Mouse (Mus musculus) liver, embryonic 11.5 days (tissue): ENCODE data around the gene Fat2. TPM values are rescaled to one million over a fixed set of nuclear protein-coding genes. Genes with fewer than 3 reads are reported as not detected.

Source experiments
- ATAC-seq: fragments of 200-750 bp; cut with Nextera tagmentation; replicated peaks from 2 replicates; pipeline ENCODE4 v1.8.0; 2017; ENCODE audit warnings: moderate number of reproducible peaks, mild to moderate bottlenecking, moderate TSS enrichment, moderate library complexity; ENCODE audit not compliant: low FRiP score
- DNase-seq: peaks from one replicate; pipeline ENCODE4 v3.0.0-alpha.2; 2017; ENCODE audit warnings: low spot score
- H3K27ac ChIP-seq: fragments of 300-500 bp; sonication (generic); 2 replicates; pipeline ENCODE4 v1.5.1; 2014; ENCODE audit warnings: mild to moderate bottlenecking, low read depth, low read length, control low read depth
- H3K27me3 ChIP-seq: fragments of 300-500 bp; sonication (generic); replicated peaks from 2 replicates; pipeline ENCODE4 v1.6.1; 2014; ENCODE audit warnings: low read length, mixed read lengths; ENCODE audit not compliant: control insufficient read depth, insufficient read depth
- H3K36me3 ChIP-seq: fragments of 300-500 bp; sonication (generic); 2 replicates; pipeline ENCODE4 v1.6.1; 2014; ENCODE audit warnings: mild to moderate bottlenecking, low read length, moderate library complexity, mixed read lengths; ENCODE audit not compliant: control insufficient read depth, insufficient read depth
- H3K4me1 ChIP-seq: fragments of 300-500 bp; sonication (generic); replicated peaks from 2 replicates; pipeline ENCODE4 v1.6.1; 2014; ENCODE audit warnings: low read length, mixed read lengths; ENCODE audit not compliant: control insufficient read depth, insufficient read depth
- H3K4me2 ChIP-seq: fragments of 300-500 bp; sonication (generic); 2 replicates; pipeline ENCODE4 v1.6.1; 2014; ENCODE audit warnings: mild to moderate bottlenecking, control low read depth, moderate library complexity
- H3K4me3 ChIP-seq: fragments of 300-500 bp; sonication (generic); 2 replicates; pipeline ENCODE4 v1.5.1; 2014; ENCODE audit warnings: low read depth, low read length, control low read depth
- H3K9ac ChIP-seq: fragments of 300-500 bp; sonication (generic); 2 replicates; pipeline ENCODE4 v1.6.1; 2014; ENCODE audit warnings: low read depth, low read length, control low read depth
- H3K9me3 ChIP-seq: fragments of 300-500 bp; sonication (generic); 2 replicates; pipeline ENCODE4 v1.6.1; 2016; ENCODE audit warnings: low read length, inconsistent platforms, mixed read lengths; ENCODE audit not compliant: control insufficient read depth
- WGBS: fragments of 180-500 bp; shearing (Covaris S2); extraction: QIAGEN DNeasy Blood & Tissue Kit; methylation state at CpG from one replicate; pipeline ENCODE4 v1.1.7; 2014; 5-methylcytosine and 5-hydroxymethylcytosine counted together
- polyA plus RNA-seq: library from polyadenylated mRNA; unstranded; fragments of >200 nt; fragmentation: Nextera tagmentation; extraction: Ambion mirVana; gene quantifications from 2 replicates; pipeline ENCODE4 v1.2.1, GENCODE M21; 2014

Gene Fat2
- polyA plus RNA-seq, 1 experiment from 2014 or later, result not detected

- 6% methylated on average over 17 of the region's 17 CpGs for WGBS
- peak overlapping the region; percentile 83 for H3K9ac ChIP-seq
- H3K9me3 ChIP-seq, result no peaks in the 10 kb centered on the region
- no peak overlapping the region for H3K27ac ChIP-seq
- H3K4me1 ChIP-seq, result no peaks in the 10 kb centered on the region
- ATAC-seq, result peak; percentile 57
- no peaks in the 10 kb centered on the region for H3K27me3 ChIP-seq
- peak overlapping the region; percentile 85 for H3K4me3 ChIP-seq
- DNase-seq, result no peak
- no peaks in the 10 kb centered on the region for H3K36me3 ChIP-seq
- peak overlapping the region; percentile 94 for H3K4me2 ChIP-seq
These were observed 131.8 kb downstream of the Fat2 start for GRCm38 (mm10) chr11:55204602-55205001.

GRCm38 (mm10) chr11:55204159-55204596, 132.2 kb downstream of the Fat2 start, which contains the start of gene Slc36a1:
Gene Slc36a1 (plus strand): TSS chr11:55204350.
- under 1% methylated on average over 31 of the region's 31 CpGs for WGBS
- Histone ChIP-seq H3K36me3 (no peaks in the 10 kb centered on the region), H3K4me3 (peak within 1 kb of the TSS; percentile 85), H3K27me3 (no peaks in the 10 kb centered on the region), H3K9me3 (no peaks in the 10 kb centered on the region), H3K9ac (peak within 1 kb of the TSS; percentile 83), H3K27ac (no peak within 1 kb of the TSS), H3K4me2 (peak within 1 kb of the TSS; percentile 94), H3K4me1 (no peaks in the 10 kb centered on the region)
- peak; percentile 86 for ATAC-seq
- peak; percentile 89 for DNase-seq

Other genes starting within 250 kb of the Fat2 start
- 13.9 and 15.9 TPM in 2 replicates for gene Gm2a, start 238.4 kb downstream of the Fat2 start, polyA plus RNA-seq
- not detected in 2 replicates for gene Slc36a3, start 184.9 kb downstream of the Fat2 start, polyA plus RNA-seq
- 5.5 and 5.8 TPM in 2 replicates for gene Slc36a2, start 151.5 kb downstream of the Fat2 start, polyA plus RNA-seq
- 2.0 and 2.9 TPM in 2 replicates for gene Slc36a1, start 132.2 kb downstream of the Fat2 start, polyA plus RNA-seq
- gene Sparc, start 86.6 kb upstream of the Fat2 start, polyA plus RNA-seq, result 300 and 334 TPM in 2 replicates
- gene Atox1, start 124.7 kb upstream of the Fat2 start, polyA plus RNA-seq, result 243 and 270 TPM in 2 replicates
- 204 and 223 TPM in 2 replicates for gene G3bp1, start 133.1 kb upstream of the Fat2 start, polyA plus RNA-seq